23 mouse cellular contexts compared by ENCODE assay signal in genomic region chr10:63000584-63000983, GRCm38 (mm10). TPM values are rescaled to one million over a fixed set of nuclear protein-coding genes. Genes with fewer than 3 reads are reported as not detected.
DNase-seq lines count a peak whose midpoint lies in the region; ATAC-seq lines count a peak whose summit lies in the region.
"Had no signal": no experiment of that assay in that cellular context is flagged by ENCODE, and none has a peak within 500 bp of the region (broad histone marks: within the 10 kb centered on the region; RNA-seq: fewer than 3 reads in every experiment).

No protein-coding gene starts in this region.

- H3K4me3 ChIP-seq in kidney, embryonic 14.5 days (ENCODE audit: low read length), result no peak overlapping the region
- no peak overlapping the region for H3K4me3 ChIP-seq in hindbrain, embryonic 11.5 days (ENCODE audit: low read depth, low read length)
- H3K4me3 ChIP-seq: forebrain, embryonic 10.5 days; stomach, embryonic 15.5 days had no signal

- DNase-seq in kidney, postnatal 14 days, result no peak
- DNase-seq in spleen, adult 12 weeks (ENCODE audit: low spot score), result peak; percentile 32
- no peak for DNase-seq in spleen, adult 18-20 months
- DNase-seq in hindbrain, embryonic 11.5 days (ENCODE audit: low spot score), result no peak
- no peak for DNase-seq in ovary, adult 18-20 months (ENCODE audit: low spot score)
- DNase-seq in cerebellum, adult 8-10 months, result no peak
- DNase-seq: adrenal gland, postnatal 10 days; cerebellum, postnatal 10 days; heart, adult 18-20 months; heart, postnatal 36 days; kidney, adult 11 months; left cerebral cortex, postnatal 4 days; lung, postnatal 10 days; midbrain, embryonic 14.5 days; right cerebral cortex, postnatal 4 days had no signal

- H3K9ac ChIP-seq in kidney, embryonic 14.5 days (ENCODE audit: low read depth, low read length), result no peak overlapping the region
- H3K9ac ChIP-seq in hindbrain, embryonic 11.5 days (ENCODE audit: low read depth, low read length), result no peak overlapping the region
- H3K9ac ChIP-seq: stomach, embryonic 15.5 days had no signal

- H3K4me2 ChIP-seq in kidney, embryonic 14.5 days (replicated peaks; ENCODE audit: low read depth, low read length), result no peak overlapping the region
- H3K4me2 ChIP-seq in hindbrain, embryonic 11.5 days (replicated peaks; ENCODE audit: low read depth, low read length), result no peak overlapping the region
- H3K4me2 ChIP-seq: stomach, embryonic 15.5 days had no signal

- no peak overlapping the region for H3K27ac ChIP-seq in kidney, embryonic 14.5 days (ENCODE audit: low read depth, low read length)
- no peak overlapping the region for H3K27ac ChIP-seq in hindbrain, embryonic 11.5 days (ENCODE audit: low read depth, low read length)
- H3K27ac ChIP-seq: forebrain, embryonic 10.5 days; stomach, embryonic 15.5 days had no signal

- no peaks in the 10 kb centered on the region for H3K4me1 ChIP-seq in kidney, embryonic 14.5 days (ENCODE audit: control insufficient read depth, insufficient read depth, low read length)
- H3K4me1 ChIP-seq in hindbrain, embryonic 11.5 days (replicated peaks; ENCODE audit: control insufficient read depth, insufficient read depth, low read length), result no peaks in the 10 kb centered on the region
- H3K4me1 ChIP-seq: forebrain, embryonic 10.5 days; stomach, embryonic 15.5 days had no signal

- peaks cover 87% of the 10 kb centered on the region for H3K36me3 ChIP-seq in kidney, embryonic 14.5 days (ENCODE audit: control insufficient read depth, insufficient read depth, low read length)
- peaks cover 24% of the 10 kb centered on the region for H3K36me3 ChIP-seq in hindbrain, embryonic 11.5 days (ENCODE audit: control insufficient read depth, insufficient read depth, low read length)

- peak; percentile 79 for ATAC-seq in kidney, embryonic 14.5 days (ENCODE audit: low FRiP score, low TSS enrichment)
- ATAC-seq in megakaryocyte progenitor cell, adult 5-6 weeks (replicated peaks; ENCODE audit: poor library complexity), result peak; percentile 88
- ATAC-seq in hindbrain, embryonic 11.5 days (ENCODE audit: low FRiP score), result no peak
- ATAC-seq: CD4-positive, CD25-positive, alpha-beta regulatory T cell, adult 4 months; hindbrain, embryonic 16.5 days; Patski had no signal

- H3K27me3 ChIP-seq in kidney, embryonic 14.5 days (ENCODE audit: control insufficient read depth, insufficient read depth, low read length), result no peaks in the 10 kb centered on the region
- no peaks in the 10 kb centered on the region for H3K27me3 ChIP-seq in hindbrain, embryonic 11.5 days (ENCODE audit: control insufficient read depth, insufficient read depth, low read length)
- H3K27me3 ChIP-seq: Patski; stomach, embryonic 15.5 days had no signal

- 49% methylated on average over 9 of the region's 9 CpGs for WGBS in kidney, embryonic 14.5 days
- WGBS in hindbrain, embryonic 11.5 days, result 77% methylated on average over 9 of the region's 9 CpGs

- no peaks in the 10 kb centered on the region for H3K9me3 ChIP-seq in kidney, embryonic 14.5 days (ENCODE audit: control insufficient read depth, low read length)
- no peaks in the 10 kb centered on the region for H3K9me3 ChIP-seq in hindbrain, embryonic 11.5 days (ENCODE audit: control insufficient read depth, low read length)
- H3K9me3 ChIP-seq: forebrain, embryonic 10.5 days; stomach, embryonic 15.5 days had no signal

RNA-seq across cellular contexts. Expression of gene Rufy2, which starts 20.6 kb away (rescaled TPM):
- polyA plus RNA-seq in kidney, embryonic 14.5 days (2014; fragmentation: Nextera tagmentation; extraction: Ambion mirVana), result 19.7 and 28.4 TPM in 2 replicates
- total RNA-seq in megakaryocyte progenitor cell, adult 5-6 weeks (2015), result 5.1 and 5.6 TPM in 2 replicates
- total RNA-seq in megakaryocyte progenitor cell, adult 5-6 weeks (2017), result 6.0 and 6.5 TPM in 2 replicates
- polyA plus RNA-seq in hindbrain, embryonic 11.5 days (2014; fragmentation: Nextera tagmentation; extraction: Ambion mirVana), result 24.8 and 35.0 TPM in 2 replicates

RNA-seq across cellular contexts. Expression of gene Hnrnph3, which starts 23.4 kb away (rescaled TPM):
- polyA plus RNA-seq in kidney, embryonic 14.5 days (2014; fragmentation: Nextera tagmentation; extraction: Ambion mirVana), result 82.2 and 86.8 TPM in 2 replicates
- 20.2 and 28.5 TPM in 2 replicates for total RNA-seq in megakaryocyte progenitor cell, adult 5-6 weeks (2015)
- total RNA-seq in megakaryocyte progenitor cell, adult 5-6 weeks (2017), result 23.9 and 51.9 TPM in 2 replicates
- 163 and 166 TPM in 2 replicates for polyA plus RNA-seq in hindbrain, embryonic 11.5 days (2014; fragmentation: Nextera tagmentation; extraction: Ambion mirVana)

RNA-seq across cellular contexts. Expression of gene Pbld2, which starts 23.5 kb away (rescaled TPM):
- polyA plus RNA-seq in kidney, embryonic 14.5 days (2014; fragmentation: Nextera tagmentation; extraction: Ambion mirVana), result 1.9 and 2.7 TPM in 2 replicates
- total RNA-seq in megakaryocyte progenitor cell, adult 5-6 weeks (2015), result 0.66 TPM in 1 of 2 replicates, not detected in the other
- not detected in 2 replicates for total RNA-seq in megakaryocyte progenitor cell, adult 5-6 weeks (2017)
- 1.3 and 1.5 TPM in 2 replicates for polyA plus RNA-seq in hindbrain, embryonic 11.5 days (2014; fragmentation: Nextera tagmentation; extraction: Ambion mirVana)
- total RNA-seq: megakaryocyte, adult 5-6 weeks had no signal

RNA-seq across cellular contexts. Expression of gene Dna2, which starts 53.8 kb away (rescaled TPM):
- 20.5 and 27.2 TPM in 2 replicates for polyA plus RNA-seq in kidney, embryonic 14.5 days (2014; fragmentation: Nextera tagmentation; extraction: Ambion mirVana)
- 42.7 and 47.7 TPM in 2 replicates for total RNA-seq in megakaryocyte progenitor cell, adult 5-6 weeks (2015)
- 49.9 and 53.8 TPM in 2 replicates for total RNA-seq in megakaryocyte progenitor cell, adult 5-6 weeks (2017)
- polyA plus RNA-seq in hindbrain, embryonic 11.5 days (2014; fragmentation: Nextera tagmentation; extraction: Ambion mirVana), result 18.7 and 18.9 TPM in 2 replicates

RNA-seq across cellular contexts. Expression of gene Pbld1, which starts 59.4 kb away (rescaled TPM):
- 4.8 and 5.1 TPM in 2 replicates for polyA plus RNA-seq in kidney, embryonic 14.5 days (2014; fragmentation: Nextera tagmentation; extraction: Ambion mirVana)
- total RNA-seq in megakaryocyte progenitor cell, adult 5-6 weeks (2015), result 0.27 and 0.32 TPM in 2 replicates
- total RNA-seq in megakaryocyte progenitor cell, adult 5-6 weeks (2017), result 0.17 TPM in 1 of 2 replicates, not detected in the other
- 0.78 and 1.2 TPM in 2 replicates for polyA plus RNA-seq in hindbrain, embryonic 11.5 days (2014; fragmentation: Nextera tagmentation; extraction: Ambion mirVana)
